Mouse (Mus musculus) spleen, adult 2 months (tissue): Measurements from ENCODE around the gene Sos1.

Experiments
- CTCF ChIP-seq: fragments of 200-500 bp; IDR thresholded peaks from 2 replicates; pipeline ENCODE4 v1.5.1; 2011; ENCODE audit warnings: mild to moderate bottlenecking, inconsistent platforms; ENCODE audit not compliant: insufficient read depth, insufficient read length, insufficient replicate concordance; ENCODE audit errors: extremely low read depth
- POLR2A ChIP-seq: fragments of 200-500 bp; IDR thresholded peaks from 2 replicates; pipeline ENCODE4 v1.6.1; 2011; ENCODE audit warnings: low read depth, low read length, inconsistent platforms

DNA sequence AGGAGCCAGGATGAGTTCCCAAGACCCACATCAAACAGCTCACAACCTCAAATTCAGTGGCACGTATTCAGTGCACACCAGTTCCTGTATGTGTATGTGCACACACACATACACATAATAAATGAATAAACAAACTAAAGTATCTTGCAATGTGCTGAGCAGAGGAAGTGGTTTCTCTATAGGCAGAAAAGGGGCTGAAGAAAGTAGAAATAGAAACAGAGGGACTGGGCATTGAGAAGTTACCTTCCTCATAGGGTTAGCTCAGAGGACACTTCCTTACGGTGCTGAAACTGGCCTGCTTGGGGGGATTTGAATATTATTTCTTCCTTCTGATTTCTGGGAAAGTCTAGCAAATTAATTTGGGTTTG is 21.5 kb upstream of the Sos1 start:
- TF ChIP-seq CTCF (no peak), POLR2A (no peak)
